Mouse (Mus musculus): ENCODE results near the gene Pold2. TPM values are rescaled to one million over a fixed set of nuclear protein-coding genes. Genes with fewer than 3 reads are reported as not detected.
"Not testable (repeated sequence)": the region's sequence is repeated elsewhere in the genome, so short reads cannot be mapped to it uniquely, and the experiment has no call there.

Pold2 gene
- polyA plus RNA-seq, 1 experiment from 2014 or later, result 91.9 TPM

GRCm38 (mm10) chr11:5897230-5897629 lies 19.1 kb upstream of the Pold2 start:
- H3K9me3 ChIP-seq, result no peaks in the 10 kb centered on the region
- H3K4me3 ChIP-seq, result no peak overlapping the region
- H3K27ac ChIP-seq (replicated peaks), result no peak overlapping the region
- no peaks in the 10 kb centered on the region for H3K36me3 ChIP-seq
- WGBS, result 13% methylated on average over 16 of the region's 16 CpGs
- H3K27me3 ChIP-seq, result peaks cover 52% of the 10 kb centered on the region
- ATAC-seq (ENCODE audit: low FRiP score, low read depth), result no peak
- no peak overlapping the region for H3K4me2 ChIP-seq (replicated peaks)
- H3K9ac ChIP-seq (replicated peaks), result no peak overlapping the region
- H3K4me1 ChIP-seq, result peaks cover 27% of the 10 kb centered on the region

- no peak overlapping the region for H3K4me2 ChIP-seq (replicated peaks)
- 72% methylated on average over 6 of the region's 6 CpGs for WGBS
Measured at GRCm38 (mm10) chr11:5893807-5894206, 15.7 kb upstream of the Pold2 start.

DNA sequence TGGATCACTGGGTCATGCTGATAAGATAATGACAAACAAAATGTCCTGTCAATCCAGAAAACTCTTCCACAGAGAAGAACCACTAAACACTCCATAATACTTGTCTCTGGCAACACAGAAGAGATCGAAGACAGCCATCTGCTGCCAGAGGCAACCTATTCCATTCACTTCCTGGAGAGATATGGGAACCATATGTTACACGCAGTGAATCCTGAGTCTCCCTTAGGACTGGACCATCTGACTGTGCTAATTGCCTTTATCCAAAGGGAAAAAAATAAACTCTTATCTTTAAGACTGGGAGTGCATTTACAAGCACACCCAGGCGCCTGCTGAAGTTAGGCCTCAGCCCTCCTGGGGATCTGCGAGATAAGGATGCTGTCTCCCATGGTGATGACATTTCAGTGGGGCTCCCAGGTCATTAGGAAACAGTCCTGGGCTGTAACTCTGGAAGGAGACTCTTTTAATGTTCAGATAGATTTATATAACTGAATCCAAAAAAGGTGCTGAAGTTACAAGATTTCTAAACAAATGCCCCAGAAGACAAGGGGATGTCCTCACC lies 14.8 kb upstream of the Pold2 start:
- Histone ChIP-seq H3K9ac (replicated peaks) (no peak overlapping the region), H3K9me3 (no peaks in the 10 kb centered on the region), H3K4me2 (replicated peaks) (no peak overlapping the region), H3K4me1 (peaks cover 13% of the 10 kb centered on the region), H3K4me3 (no peak overlapping the region), H3K27me3 (peaks cover 22% of the 10 kb centered on the region), H3K27ac (replicated peaks) (no peak overlapping the region), H3K36me3 (no peaks in the 10 kb centered on the region)
- no peak for ATAC-seq (ENCODE audit: low FRiP score, low read depth)
- 51% methylated on average over 4 of the region's 4 CpGs for WGBS

More at GRCm38 (mm10) chr11:5893807-5894206, 15.7 kb upstream of the Pold2 start:
- Histone ChIP-seq H3K9me3 (no peaks in the 10 kb centered on the region), H3K36me3 (no peaks in the 10 kb centered on the region), H3K9ac (replicated peaks) (no peak overlapping the region), H3K27me3 (peaks cover 32% of the 10 kb centered on the region), H3K4me3 (no peak overlapping the region), H3K27ac (replicated peaks) (no peak overlapping the region), H3K4me1 (peaks cover 16% of the 10 kb centered on the region)
- ATAC-seq (ENCODE audit: low FRiP score, low read depth), result no peak

DNA sequence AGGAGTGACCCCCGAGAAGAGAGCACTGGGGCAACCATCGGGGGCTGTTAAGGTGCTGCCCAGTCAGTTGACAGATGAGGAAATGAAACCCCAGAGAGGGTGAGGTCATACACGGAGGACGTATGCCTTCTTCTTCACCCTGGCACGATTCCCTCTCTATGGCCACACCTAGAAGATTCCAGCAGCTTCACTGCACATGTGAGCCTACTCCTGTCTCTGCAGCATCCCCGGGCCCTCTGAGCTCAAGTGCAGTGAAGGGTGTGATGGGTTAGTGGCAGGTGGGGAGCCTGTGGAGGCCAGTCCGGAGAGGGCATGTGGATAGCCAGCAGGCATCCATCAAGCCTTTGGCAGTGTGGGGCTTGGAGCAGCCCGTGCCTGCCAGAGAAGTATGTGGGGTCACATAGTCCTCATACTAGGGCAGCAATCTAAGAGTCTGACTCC lies 14.1 kb upstream of the Pold2 start:
- no peaks in the 10 kb centered on the region for H3K9me3 ChIP-seq
- H3K27ac ChIP-seq (replicated peaks), result no peak overlapping the region
- no peak overlapping the region for H3K4me2 ChIP-seq (replicated peaks)
- H3K36me3 ChIP-seq, result no peaks in the 10 kb centered on the region
- no peak overlapping the region for H3K9ac ChIP-seq (replicated peaks)
- 71% methylated on average over 8 of the region's 8 CpGs for WGBS
- ATAC-seq (ENCODE audit: low FRiP score, low read depth), result no peak
- H3K4me1 ChIP-seq, result peaks cover 10% of the 10 kb centered on the region
- peaks cover 15% of the 10 kb centered on the region for H3K27me3 ChIP-seq
- no peak overlapping the region for H3K4me3 ChIP-seq

- H3K9me3 ChIP-seq; ATAC-seq (ENCODE audit: low FRiP score, low read depth); H3K4me3 ChIP-seq; H3K27me3 ChIP-seq; H3K4me2 ChIP-seq (replicated peaks); H3K9ac ChIP-seq (replicated peaks); H3K36me3 ChIP-seq; H3K27ac ChIP-seq (replicated peaks): not testable (repeated sequence)
- H3K4me1 ChIP-seq, result peaks cover 13% of the 10 kb centered on the region
- WGBS, result 73% methylated on average over 5 of the region's 5 CpGs
Measured at GRCm38 (mm10) chr11:5888563-5888962, 10.5 kb upstream of the Pold2 start.

- Histone ChIP-seq H3K4me3 (no peak overlapping the region), H3K27ac (replicated peaks) (peak overlapping the region; percentile 52; the same call in 1 of the 2 replicates), H3K4me2 (replicated peaks) (0 out of 2 replicates have a peak overlapping the region, but pooled peaks have one; percentile 5), H3K9ac (replicated peaks) (no peak overlapping the region; the same call in 1 of the 2 replicates), H3K4me1 (peaks cover 11% of the 10 kb centered on the region), H3K36me3 (no peaks in the 10 kb centered on the region), H3K27me3 (no peaks in the 10 kb centered on the region), H3K9me3 (no peaks in the 10 kb centered on the region)
- ATAC-seq (ENCODE audit: low FRiP score, low read depth), result no peak
- 9% methylated on average over 5 of the region's 5 CpGs for WGBS
Measured at GRCm38 (mm10) chr11:5887250-5887649, 9.2 kb upstream of the Pold2 start.

- Histone ChIP-seq H3K9me3 (no peaks in the 10 kb centered on the region), H3K4me3 (no peak overlapping the region), H3K27ac (replicated peaks) (peak overlapping the region; percentile 52; the same call in 1 of the 2 replicates), H3K9ac (replicated peaks) (no peak overlapping the region), H3K27me3 (no peaks in the 10 kb centered on the region), H3K4me2 (replicated peaks) (no peak overlapping the region), H3K36me3 (no peaks in the 10 kb centered on the region), H3K4me1 (peaks cover 9% of the 10 kb centered on the region)
- WGBS, result 18% methylated on average over 9 of the region's 9 CpGs
- ATAC-seq (ENCODE audit: low FRiP score, low read depth), result peak; percentile 41
Measured at GRCm38 (mm10) chr11:5886187-5886586, 8.1 kb upstream of the Pold2 start.

DNA sequence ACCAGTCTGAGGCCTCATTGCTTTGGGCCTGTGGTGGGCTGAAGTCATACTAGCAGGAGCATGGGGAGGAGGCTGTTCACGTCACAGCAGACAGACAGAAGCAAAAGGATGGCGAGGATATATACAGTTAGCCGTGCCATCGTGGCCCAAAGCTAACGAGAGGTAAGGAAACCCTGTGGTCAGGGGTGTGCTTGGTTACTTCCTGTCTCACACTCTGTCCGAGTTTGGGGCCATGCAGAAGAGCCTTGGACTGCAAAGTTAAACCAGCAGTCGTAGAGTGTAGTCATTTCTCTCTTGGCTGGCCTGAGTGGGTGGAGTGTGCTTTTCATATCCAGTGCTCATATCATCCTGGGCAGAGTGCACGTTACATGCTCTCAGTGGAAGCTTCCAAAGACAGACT lies 4.4 kb upstream of the Pold2 start:
- ATAC-seq (ENCODE audit: low FRiP score, low read depth), result no peak

GRCm38 (mm10) chr11:5879905-5880304 lies 1.8 kb upstream of the Pold2 start:
- Histone ChIP-seq H3K36me3 (peaks cover 15% of the 10 kb centered on the region; the same call in 1 of the 2 replicates), H3K4me1 (peaks cover 24% of the 10 kb centered on the region), H3K4me2 (replicated peaks) (no peak overlapping the region), H3K9me3 (no peaks in the 10 kb centered on the region), H3K4me3 (no peak overlapping the region), H3K9ac (replicated peaks) (no peak overlapping the region), H3K27me3 (no peaks in the 10 kb centered on the region), H3K27ac (replicated peaks) (no peak overlapping the region)
- no peak for ATAC-seq (ENCODE audit: low FRiP score, low read depth)
- WGBS, result 48% methylated on average over 5 of the region's 5 CpGs

More for the DNA sequence above, 4.4 kb upstream of the Pold2 start:
- WGBS, result 83% methylated on average over 8 of the region's 8 CpGs
- Histone ChIP-seq H3K4me1 (peaks cover 16% of the 10 kb centered on the region), H3K9me3 (no peaks in the 10 kb centered on the region), H3K4me2 (replicated peaks) (no peak overlapping the region), H3K4me3 (no peak overlapping the region), H3K9ac (replicated peaks) (no peak overlapping the region), H3K36me3 (no peaks in the 10 kb centered on the region), H3K27ac (replicated peaks) (no peak overlapping the region), H3K27me3 (no peaks in the 10 kb centered on the region)

- H3K27me3 ChIP-seq, result no peaks in the 10 kb centered on the region
Measured at GRCm38 (mm10) chr11:5878661-5879060, 569 bp upstream of the Pold2 start.

DNA sequence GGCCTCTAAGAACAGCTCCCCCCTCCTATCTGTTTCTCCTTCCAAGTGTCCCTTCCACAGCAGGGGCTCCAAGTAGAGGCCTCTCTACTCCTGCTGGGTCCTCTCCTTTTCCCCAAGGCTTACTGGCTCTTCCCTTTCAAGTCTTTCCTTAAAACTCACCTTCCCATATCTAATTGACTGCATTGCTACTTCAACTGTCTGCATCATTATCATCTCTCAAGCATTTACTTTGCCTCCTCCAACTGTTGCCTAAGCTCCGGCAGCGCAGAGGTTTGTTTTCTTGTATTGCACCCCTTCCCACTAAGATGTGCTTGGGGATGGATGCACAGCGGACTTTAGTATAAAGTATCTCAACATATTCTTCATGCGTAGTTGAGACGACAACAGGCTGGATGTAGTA lies 671 bp downstream of the Pold2 start:
- no peaks in the 10 kb centered on the region for H3K9me3 ChIP-seq
- peak overlapping the region; percentile 71; the same call in 1 of the 2 replicates for H3K9ac ChIP-seq (replicated peaks)
- peaks cover 24% of the 10 kb centered on the region for H3K4me1 ChIP-seq
- ATAC-seq (ENCODE audit: low FRiP score, low read depth), result no peak
- H3K36me3 ChIP-seq, result peaks cover 40% of the 10 kb centered on the region
- H3K27ac ChIP-seq (replicated peaks), result no peak overlapping the region
- no peaks in the 10 kb centered on the region for H3K27me3 ChIP-seq
- peak overlapping the region; percentile 61 for H3K4me2 ChIP-seq (replicated peaks)
- H3K4me3 ChIP-seq, result peak overlapping the region; percentile 66
- 5% methylated on average over 5 of the region's 5 CpGs for WGBS

More at GRCm38 (mm10) chr11:5878661-5879060, 569 bp upstream of the Pold2 start:
- H3K9ac ChIP-seq (replicated peaks), result peak overlapping the region; percentile 59
- no peaks in the 10 kb centered on the region for H3K9me3 ChIP-seq
- peak overlapping the region; percentile 66 for H3K4me3 ChIP-seq
- ATAC-seq (ENCODE audit: low FRiP score, low read depth), result no peak
- 50% methylated on average over 8 of the region's 8 CpGs for WGBS
- peak overlapping the region; percentile 61 for H3K4me2 ChIP-seq (replicated peaks)
- peaks cover 28% of the 10 kb centered on the region for H3K36me3 ChIP-seq
- peak overlapping the region; percentile 81 for H3K27ac ChIP-seq (replicated peaks)
- peaks cover 24% of the 10 kb centered on the region for H3K4me1 ChIP-seq

GRCm38 (mm10) chr11:5873192-5873591 lies 4.9 kb downstream of the Pold2 start:
- 97% methylated on average over 9 of the region's 9 CpGs for WGBS
- no peak overlapping the region for H3K27ac ChIP-seq (replicated peaks)
- no peak overlapping the region for H3K4me3 ChIP-seq
- ATAC-seq (ENCODE audit: low FRiP score, low read depth), result no peak
- peaks cover 70% of the 10 kb centered on the region for H3K36me3 ChIP-seq
- no peak overlapping the region for H3K4me2 ChIP-seq (replicated peaks)
- H3K9ac ChIP-seq (replicated peaks), result no peak overlapping the region
- no peaks in the 10 kb centered on the region for H3K9me3 ChIP-seq
- no peaks in the 10 kb centered on the region for H3K27me3 ChIP-seq
- H3K4me1 ChIP-seq, result peaks cover 18% of the 10 kb centered on the region

DNA sequence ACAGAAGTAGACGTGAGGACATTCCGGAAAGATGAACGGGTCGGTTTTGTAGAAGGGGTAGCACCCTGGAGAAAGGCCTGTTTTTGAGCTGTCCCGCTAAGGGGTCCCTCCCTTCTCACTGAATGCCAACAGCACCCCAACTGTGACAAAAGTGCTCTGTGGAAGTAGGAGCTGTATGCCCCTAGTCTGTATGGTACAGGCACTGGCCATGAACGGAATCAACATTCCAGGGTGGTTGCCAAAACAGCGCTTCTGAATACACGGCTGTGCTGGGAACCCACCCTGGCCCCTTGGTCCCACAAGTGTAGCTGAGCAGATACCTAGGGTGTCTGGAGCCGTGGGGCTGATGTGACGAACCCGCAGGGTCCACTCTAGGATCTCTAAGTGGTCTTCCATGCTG lies 5.4 kb downstream of the Pold2 start:
- Histone ChIP-seq H3K36me3 (peaks cover 70% of the 10 kb centered on the region), H3K4me1 (peaks cover 18% of the 10 kb centered on the region), H3K4me3 (no peak overlapping the region), H3K4me2 (replicated peaks) (no peak overlapping the region), H3K27ac (replicated peaks) (no peak overlapping the region), H3K9me3 (no peaks in the 10 kb centered on the region), H3K27me3 (no peaks in the 10 kb centered on the region), H3K9ac (replicated peaks) (no peak overlapping the region)
- no peak for ATAC-seq (ENCODE audit: low FRiP score, low read depth)
- 95% methylated on average over 11 of the region's 11 CpGs for WGBS
